Mouse (Mus musculus) ES-Bruce4 (cell line): ENCODE results near the gene Ptrh1.

Experiments used
- CTCF ChIP-seq: IDR thresholded peaks from one replicate; pipeline ENCODE4 v1.8.1; 2011; ENCODE audit warnings: low read depth, low read length
- EP300 ChIP-seq: IDR thresholded peaks from 2 replicates; pipeline ENCODE4 v1.6.1; 2011; ENCODE audit warnings: low read depth, low read length; ENCODE audit not compliant: insufficient read depth
- POLR2A ChIP-seq: IDR thresholded peaks from one replicate; pipeline ENCODE4 v1.8.1; 2011; ENCODE audit warnings: low read length; ENCODE audit not compliant: insufficient read depth

GRCm38 (mm10) chr2:32751665-32752033 lies 23.9 kb upstream of the Ptrh1 start:
- TF ChIP-seq CTCF (no peak), POLR2A (no peak), EP300 (no peak)
